Mouse (Mus musculus) regulatory T cell (primary cell): ENCODE data around the gene Adamts4.

Source experiments
- in situ Hi-C: fragments of 300-600 bp; cut with MboI, MseI; formaldehyde crosslinking; loops from one replicate; pipeline ENCODE4 v1.15.1; 2025; ENCODE audit warnings: high pct_unique_total_duplicates

Gene Adamts4

DNA sequence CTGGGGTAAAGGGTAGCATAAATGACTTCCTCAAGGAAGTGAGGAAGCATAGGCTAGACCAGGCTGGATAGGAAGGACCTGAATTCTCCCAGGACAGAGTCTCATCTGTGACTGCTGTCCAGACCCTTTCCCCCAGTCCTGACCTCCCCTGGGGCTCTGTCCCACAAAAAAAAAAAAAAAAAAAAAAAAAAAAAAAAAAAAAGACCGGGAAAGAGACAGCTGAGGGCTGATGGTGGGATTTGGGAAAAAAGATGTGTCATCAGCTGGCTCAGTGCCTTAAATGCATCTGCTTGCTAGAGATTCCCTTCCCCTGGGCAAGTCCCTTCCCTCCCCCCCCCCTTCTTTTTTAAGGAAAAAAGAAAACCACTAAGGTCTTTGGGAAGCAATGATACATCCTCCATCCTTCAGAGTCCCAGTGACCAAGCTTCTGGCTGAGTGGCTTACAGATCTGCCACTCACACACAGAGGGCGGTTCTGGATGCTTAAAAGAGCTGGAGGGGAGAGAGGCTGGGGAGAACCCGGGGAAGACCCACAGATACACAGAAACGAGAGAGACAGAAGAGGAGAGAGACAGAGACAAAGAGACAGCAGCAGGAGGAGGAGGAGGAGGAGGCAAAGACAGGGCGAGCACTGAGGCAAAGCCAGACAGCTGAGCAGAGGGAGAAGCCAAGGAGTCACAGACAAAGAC lies at the start of gene Adamts4:
Adamts4 (plus strand) TSS at position 509 of the 688 bp plus-strand sequence.
- in situ Hi-C loops = no loop called here

- in situ Hi-C loops = loop anchor here (10.0 kb wide), 1 partner anchor 1246 kb away; no protein-coding TSS in a partner anchor
Measured at GRCm38 (mm10) chr1:171200769-171201168, 49.5 kb upstream of the Adamts4 start.

DNA sequence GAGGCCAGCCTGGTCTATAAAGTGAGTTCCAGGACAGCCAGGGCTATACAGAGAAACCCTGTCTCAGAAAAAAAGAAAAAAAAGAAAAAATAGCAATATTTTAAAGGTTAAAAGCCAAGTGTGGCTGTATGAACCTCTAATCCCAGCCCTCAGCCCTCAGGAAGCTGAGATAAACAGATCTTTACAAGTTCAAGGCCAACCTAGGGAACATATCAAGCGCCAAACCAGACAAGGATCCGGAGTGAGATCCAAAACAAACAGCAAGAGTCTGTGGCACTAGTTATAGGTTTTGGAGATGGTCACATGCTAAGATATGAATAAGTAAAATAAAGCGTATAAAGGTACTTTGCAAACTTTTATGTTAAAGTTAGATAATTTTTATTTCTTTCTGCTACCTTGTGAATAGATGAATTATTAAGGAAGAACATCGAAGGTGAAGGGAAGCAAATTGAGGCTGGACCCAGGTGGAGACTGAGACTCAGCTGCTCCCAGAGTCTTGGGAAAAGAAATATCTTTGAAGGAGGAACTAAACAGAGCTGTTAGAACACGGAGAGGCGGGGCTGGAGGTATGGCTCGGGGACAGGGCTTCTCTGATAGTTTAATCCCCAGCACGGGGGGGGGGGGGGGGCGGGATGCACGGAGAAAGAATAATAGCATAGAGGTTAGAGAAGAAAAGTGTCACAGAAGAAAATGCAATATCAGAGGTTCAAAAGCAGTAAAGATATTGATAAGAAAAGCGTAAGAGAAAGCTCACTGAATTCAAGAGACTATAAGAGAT lies 46.6 kb upstream of the Adamts4 start:
- in situ Hi-C loops = loop anchor here (10.0 kb wide), 1 partner anchor 1249 kb away; no protein-coding TSS in a partner anchor

DNA sequence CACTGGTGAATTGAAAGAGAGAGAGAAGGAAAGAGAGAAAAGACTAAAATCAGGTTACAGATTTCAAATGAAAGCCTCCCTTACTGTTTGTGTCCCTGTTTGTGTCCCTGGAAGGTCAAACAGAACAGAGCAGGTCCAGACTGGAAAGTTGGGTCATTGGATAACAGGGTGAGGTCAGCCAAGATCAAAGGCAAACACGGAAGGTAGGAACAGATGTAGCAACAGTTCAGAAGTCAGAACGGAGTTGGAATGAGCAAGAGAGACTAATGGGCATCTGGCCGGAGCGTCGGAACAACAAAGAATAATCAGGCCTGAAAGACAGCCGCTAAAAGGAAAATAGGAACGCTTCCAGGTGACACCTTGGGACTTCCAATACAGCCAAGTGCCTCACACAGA lies 46.0 kb upstream of the Adamts4 start:
- in situ Hi-C loops = loop anchor here (10.0 kb wide), 1 partner anchor 1249 kb away; no protein-coding TSS in a partner anchor

DNA sequence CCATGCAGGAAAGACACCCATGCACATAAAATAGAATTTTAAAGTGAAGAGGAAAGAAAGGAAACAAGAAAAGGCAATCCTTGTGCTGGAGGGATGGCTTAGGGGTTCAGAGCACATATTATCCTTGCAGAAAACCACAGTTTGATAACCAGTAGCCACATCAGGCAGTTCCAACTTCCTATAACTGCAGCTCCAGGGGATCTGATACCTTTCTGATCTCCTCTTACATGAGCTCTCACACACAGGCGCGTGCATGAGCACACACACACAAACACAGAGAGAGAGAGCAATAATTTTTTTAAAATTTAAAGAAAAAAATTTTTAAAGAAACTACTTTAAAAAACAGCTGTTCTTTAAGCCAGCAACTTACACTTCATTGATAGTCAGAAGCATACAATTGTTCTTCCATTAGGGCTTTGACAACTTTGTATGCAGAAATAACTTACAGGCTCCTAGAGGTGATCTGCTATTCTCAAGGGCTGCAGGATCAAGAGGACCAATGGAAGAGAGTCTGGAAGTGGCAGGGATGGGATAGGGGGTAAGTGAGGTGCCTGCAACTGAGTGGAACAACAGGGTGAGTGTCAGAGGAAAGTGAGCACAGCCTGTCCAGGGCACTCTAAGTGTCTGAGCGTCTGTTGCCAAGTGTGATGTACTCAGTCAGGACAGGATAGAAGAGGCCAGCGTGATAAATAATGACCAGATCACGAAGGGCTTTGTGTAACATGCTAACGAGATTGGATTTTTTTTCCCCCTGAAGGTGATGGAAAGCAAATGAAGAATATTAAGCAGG lies 44.3 kb upstream of the Adamts4 start:
- in situ Hi-C loops = loop anchor here (10.0 kb wide), 1 partner anchor 1251 kb away; no protein-coding TSS in a partner anchor

DNA sequence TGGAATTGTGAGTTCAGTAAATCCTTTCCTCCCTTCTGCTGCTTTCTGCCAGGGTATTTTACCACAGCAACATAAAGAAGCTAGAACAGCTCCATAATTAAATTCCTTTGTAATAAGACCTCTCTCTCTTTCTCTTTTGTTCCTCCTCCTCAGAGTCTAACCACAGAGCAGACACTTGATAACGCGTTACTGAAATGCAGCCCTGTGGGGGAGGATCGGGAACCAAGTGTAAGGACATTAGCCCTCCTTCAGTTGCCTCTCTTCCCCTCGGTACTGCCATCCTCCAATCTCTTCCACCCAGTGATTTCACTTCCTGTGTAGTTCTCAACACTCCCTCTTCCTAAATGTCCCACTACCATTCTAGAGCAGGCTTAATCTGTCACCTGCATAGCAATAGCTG lies 40.8 kb upstream of the Adamts4 start:
- in situ Hi-C loops = loop anchor here (10.0 kb wide), 1 partner anchor 1255 kb away; no protein-coding TSS in a partner anchor

DNA sequence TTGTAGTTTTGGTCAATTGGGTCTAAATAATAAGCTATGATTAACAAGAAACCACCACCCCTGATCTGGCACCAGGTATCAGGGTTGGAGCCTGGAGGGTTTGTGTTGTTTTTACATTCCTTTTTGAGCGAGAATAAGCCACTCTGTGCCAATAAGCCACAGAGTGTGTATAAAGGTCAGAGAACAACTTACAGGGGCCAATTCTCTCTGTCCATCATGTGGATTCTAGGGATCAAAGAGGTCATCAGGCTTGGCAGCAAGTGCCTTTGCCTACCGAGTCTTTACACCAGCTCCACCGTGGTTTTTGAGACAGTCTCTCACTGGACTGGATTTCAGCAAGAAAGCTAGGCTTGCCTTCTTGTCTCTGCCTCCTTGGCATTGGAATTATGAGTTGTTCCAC lies 37.4 kb upstream of the Adamts4 start:
- in situ Hi-C loops = loop anchor here (5.0 kb wide), 1 partner anchor 41 kb away; no protein-coding TSS in a partner anchor

DNA sequence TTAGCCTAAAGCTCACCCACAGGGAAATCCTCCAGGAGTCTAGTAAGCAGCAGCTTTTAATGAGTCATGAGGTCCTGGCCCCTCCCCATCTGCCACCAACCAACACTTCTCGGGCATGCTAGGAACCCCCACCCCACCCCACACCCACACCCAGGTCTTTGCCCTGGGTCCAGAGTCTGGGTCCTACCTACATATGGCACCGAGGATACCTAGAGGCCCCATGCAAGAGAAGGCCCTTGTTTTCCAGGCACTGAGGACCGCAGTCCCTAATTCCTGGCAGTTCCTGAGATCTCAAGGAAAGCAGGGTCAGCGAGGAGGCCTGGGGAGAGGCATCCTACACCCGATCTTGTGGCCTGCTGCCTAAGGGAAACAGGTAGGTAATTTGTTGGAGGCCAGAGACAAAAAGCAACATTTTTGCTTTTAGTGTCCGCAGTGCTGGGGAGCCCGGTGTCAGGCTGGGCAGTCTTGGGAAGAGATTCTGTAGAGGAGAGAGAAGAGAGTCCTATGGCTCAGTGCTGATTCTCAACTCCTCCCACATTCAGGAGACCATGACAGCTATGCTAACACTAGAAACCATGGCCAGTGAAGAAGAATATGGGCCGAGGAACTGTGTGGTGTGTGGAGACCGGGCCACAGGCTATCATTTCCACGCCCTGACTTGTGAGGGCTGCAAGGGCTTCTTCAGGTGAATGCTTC lies 36.3 kb upstream of the Adamts4 start, which contains the start of gene Nr1i3:
Nr1i3 (plus strand) TSS at position 170 of the 696 bp plus-strand sequence.
- in situ Hi-C loops = loop anchor here (5.0 kb wide), 1 partner anchor 42 kb away; no protein-coding TSS in a partner anchor

DNA sequence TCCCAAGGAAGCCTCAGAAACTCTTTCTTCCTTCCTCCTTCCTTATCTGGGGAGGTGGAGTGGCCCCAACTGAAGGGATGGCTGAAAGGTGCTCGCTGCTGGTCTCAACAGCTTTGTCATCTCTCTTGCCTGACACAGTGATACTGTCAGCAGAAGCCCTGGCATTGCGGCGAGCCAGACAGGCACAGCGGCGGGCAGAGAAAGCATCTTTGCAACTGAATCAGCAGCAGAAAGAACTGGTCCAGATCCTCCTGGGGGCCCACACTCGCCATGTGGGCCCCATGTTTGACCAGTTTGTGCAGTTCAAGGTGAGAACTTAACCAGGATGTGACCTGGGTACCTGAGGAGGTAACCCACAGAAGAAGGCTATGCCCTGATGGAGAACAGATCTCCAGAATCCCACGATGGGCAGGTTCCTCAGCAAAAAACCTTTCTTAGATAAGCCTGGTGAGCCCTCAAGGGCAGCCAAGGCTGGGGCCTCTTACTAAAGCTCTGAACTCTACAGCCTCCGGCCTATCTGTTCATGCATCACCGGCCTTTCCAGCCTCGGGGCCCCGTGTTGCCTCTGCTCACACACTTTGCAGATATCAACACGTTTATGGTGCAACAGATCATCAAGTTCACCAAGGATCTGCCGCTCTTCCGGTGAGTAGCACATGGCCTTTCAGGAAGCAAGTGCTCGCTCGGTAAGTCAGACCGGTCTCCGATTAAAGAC lies 33.8 kb upstream of the Adamts4 start:
- in situ Hi-C loops = no loop called here

GRCm38 (mm10) chr1:171220871-171221270 lies 29.4 kb upstream of the Adamts4 start:
- in situ Hi-C loops = loop anchor here (5.0 kb wide), 1 partner anchor 99 kb away; no protein-coding TSS in a partner anchor

- in situ Hi-C loops = loop anchor here (5.0 kb wide), 1 partner anchor 99 kb away; no protein-coding TSS in a partner anchor
Measured at GRCm38 (mm10) chr1:171221281-171222193, 28.7 kb upstream of the Adamts4 start.

DNA sequence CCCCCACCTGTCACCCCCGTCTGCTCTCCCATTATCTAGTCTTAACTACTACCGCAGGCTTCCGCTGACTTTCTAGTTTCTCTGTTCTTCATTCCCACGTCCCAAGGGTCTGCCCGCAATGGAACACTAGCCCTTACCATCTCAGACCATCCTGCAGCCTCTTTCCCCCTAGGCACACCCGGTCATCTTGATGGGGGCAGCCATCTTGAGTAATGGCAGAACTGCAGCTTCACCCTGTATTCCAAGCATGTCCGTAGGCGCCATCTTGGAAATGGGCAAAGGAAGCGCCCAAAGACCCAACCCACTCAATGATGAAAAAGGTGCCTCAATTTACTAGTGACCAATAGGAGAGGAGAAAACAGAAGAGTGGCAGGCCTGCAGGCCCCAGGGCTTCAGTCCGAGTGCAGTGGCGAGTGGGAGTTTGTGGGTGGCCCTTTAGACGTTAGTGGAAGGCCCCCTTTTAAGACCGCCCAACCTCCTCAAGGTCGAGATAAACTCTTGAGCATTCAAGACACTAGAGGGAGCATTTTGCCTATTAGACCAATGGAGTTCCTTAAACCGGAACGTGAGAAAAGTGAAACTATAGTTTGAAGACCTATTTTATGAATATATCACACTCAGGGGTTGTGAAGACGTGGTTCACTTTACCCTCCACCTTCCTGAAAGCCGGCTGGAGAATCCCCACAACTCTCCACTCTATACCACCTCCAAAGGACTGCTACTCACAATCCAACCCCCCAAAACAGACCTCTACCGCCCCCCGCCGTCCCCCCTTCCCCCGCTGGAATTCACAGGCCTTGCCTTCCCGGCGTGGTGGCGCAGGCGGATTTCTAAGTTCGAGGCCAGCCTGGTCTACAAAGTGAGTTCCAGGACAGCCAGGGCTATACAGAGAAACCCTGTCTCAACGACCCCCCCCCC lies 27.7 kb upstream of the Adamts4 start, which contains the start of gene Tomm40l:
Tomm40l (minus strand) TSS at position 277 of the 918 bp plus-strand sequence.
- in situ Hi-C loops = loop anchor here (5.0 kb wide), 1 partner anchor 100 kb away; no protein-coding TSS in a partner anchor

DNA sequence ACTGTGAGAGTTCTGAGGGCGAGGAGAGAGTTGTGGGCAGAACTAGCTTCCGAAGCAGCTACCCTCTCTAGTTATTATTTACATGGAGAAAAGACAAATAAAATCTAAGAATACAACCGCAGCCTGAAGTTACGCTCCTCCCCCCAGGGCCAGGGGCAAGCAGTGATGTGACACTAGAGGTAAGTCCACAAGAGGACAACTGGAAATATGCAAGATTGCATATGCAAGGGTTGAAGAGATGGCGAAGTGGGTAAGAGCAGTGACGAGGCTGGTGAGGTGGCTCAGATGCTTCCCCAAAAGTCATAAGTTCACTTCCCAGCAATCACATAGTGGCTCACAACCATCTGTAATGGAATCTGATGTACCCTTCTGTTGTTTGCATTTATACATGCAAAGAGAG lies 27.1 kb upstream of the Adamts4 start:
- in situ Hi-C loops = loop anchor here (5.0 kb wide), 1 partner anchor 101 kb away; no protein-coding TSS in a partner anchor

DNA sequence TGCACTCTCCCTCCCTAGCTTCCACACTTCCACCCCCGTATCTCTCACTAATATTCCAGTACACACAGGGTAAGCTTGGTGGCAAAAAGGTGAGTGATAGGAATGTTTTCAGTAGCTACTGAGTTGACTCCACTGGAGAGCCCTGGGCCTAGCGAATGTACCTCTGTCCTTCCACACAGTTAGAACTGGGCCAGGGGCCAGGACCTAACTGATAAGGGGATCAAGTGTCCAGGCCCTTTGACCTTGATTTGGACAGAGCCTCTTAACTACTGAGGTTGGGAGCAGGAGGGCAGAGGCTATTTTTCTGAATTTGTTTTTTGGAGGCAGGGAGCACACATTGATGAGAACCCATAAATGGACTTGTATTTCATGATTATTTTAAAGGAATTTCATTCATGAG lies 26.4 kb upstream of the Adamts4 start:
- in situ Hi-C loops = loop anchor here (5.0 kb wide), 1 partner anchor 101 kb away; no protein-coding TSS in a partner anchor

DNA sequence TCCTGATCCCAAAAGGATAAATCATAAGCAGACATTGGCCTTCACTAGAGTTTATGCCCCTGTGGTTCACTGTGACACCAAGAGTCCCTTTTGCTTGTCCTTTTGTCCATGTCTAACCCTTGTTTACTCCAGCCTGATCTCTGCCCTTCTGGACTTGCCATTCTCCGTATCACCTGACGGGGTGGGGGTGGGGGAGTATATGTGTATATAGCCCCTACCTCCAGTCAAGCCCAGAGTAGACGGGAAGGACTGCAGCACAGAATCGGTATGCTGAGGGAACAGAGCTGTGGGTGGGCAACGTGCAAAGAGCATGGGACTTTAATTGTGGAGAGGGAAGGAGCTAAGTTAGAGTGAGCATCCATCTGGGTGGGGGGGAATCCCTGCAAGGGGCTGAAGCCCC lies 25.4 kb upstream of the Adamts4 start, which contains the start of gene Apoa2:
Apoa2 (plus strand) TSS at position 198 of the 400 bp plus-strand sequence.
- in situ Hi-C loops = loop anchor here (5.0 kb wide), 1 partner anchor 103 kb away; no protein-coding TSS in a partner anchor

DNA sequence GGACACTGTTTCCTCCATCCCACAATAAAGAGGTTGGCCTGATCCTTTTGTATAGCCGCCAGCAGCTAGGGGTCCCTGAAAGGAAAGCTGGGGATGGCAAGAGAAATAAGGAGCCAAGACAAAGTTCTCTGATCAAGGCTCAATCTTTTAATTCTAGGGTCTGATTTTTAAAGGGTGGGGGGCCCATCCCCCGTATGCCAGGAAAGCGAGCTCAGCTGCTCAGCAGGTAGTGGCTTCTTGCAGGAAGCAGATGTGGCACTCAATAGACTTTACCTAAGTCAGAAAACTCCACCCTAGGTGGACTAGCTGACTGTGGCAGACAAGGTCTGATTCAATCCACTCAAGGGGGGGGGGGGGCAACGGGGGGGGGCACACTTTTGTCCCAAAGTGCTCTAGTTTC lies 23.4 kb upstream of the Adamts4 start:
- in situ Hi-C loops = no loop called here

DNA sequence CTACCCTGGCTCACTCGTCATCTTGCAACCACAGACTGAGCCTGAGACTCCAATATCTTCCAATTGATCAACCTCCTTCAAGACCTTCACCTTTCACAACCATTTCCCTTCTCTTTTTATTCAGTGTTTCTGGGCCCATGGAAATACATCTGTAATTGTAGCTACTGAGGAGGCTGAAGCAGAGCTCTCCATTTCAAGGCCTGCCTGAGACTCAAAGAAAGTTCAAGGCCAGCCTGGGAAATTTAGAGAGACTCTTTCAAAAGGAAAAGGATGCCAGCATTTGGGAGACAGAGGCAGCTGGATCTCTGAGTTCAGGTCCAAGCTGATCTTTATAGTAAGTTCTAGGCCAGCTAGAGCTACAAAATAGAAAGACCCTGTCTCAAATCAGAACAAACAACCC lies 22.3 kb upstream of the Adamts4 start:
- in situ Hi-C loops = no loop called here

DNA sequence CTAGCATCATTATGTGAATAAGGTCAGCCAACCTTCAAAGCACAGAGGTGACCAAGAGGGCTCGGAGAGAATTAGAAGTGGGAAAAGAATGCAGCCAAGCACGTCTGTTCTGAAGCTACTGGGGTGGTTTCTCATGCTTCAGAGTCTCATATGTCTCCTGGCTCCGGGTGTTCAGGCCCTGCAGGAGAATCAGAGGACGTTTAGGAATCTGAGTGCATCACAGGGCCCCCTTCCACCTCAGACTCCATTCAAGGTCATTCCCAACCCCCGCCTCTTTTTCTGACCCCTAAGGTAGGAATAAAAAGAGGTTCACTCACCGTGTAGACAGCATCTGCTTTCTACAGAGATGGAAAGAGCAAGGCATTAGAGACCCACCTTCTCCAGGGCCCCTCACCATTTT lies 20.5 kb upstream of the Adamts4 start:
- in situ Hi-C loops = no loop called here
